Mouse (Mus musculus): Measurements from ENCODE around the gene Ttll5. TPM values are rescaled to one million over a fixed set of nuclear protein-coding genes. Genes with fewer than 3 reads are reported as not detected.
A peak's percentile ranks its signal among the peaks of the same experiment; 100 is the strongest.

Ttll5 gene
- total RNA-seq, 2 experiments from 2014 or later: 47.2 to 51.8 TPM

GRCm38 (mm10) chr12:85963699-85964098, 139.2 kb downstream of the Ttll5 start:
- DNase-seq (ENCODE audit: low spot score in 2 of 2): no peak

GRCm38 (mm10) chr12:85964436-85964835, 140.0 kb downstream of the Ttll5 start:
- no peak for DNase-seq (ENCODE audit: low spot score in 2 of 2)

GRCm38 (mm10) chr12:85967812-85968211, 143.4 kb downstream of the Ttll5 start:
- DNase-seq (ENCODE audit: low spot score in 2 of 2): no peak

- no peak for DNase-seq (ENCODE audit: low spot score in 2 of 2)
Observed at GRCm38 (mm10) chr12:85968409-85968808, 143.9 kb downstream of the Ttll5 start.

- DNase-seq (ENCODE audit: low spot score in 2 of 2): no peak
Observed at GRCm38 (mm10) chr12:85969571-85969970, 145.1 kb downstream of the Ttll5 start.

GRCm38 (mm10) chr12:85970191-85970590, 145.7 kb downstream of the Ttll5 start:
- DNase-seq (ENCODE audit: low spot score in 2 of 2): no peak

- no peak for DNase-seq (ENCODE audit: low spot score in 2 of 2)
Observed at GRCm38 (mm10) chr12:85970803-85971202, 146.3 kb downstream of the Ttll5 start.

GRCm38 (mm10) chr12:85971655-85972054, 147.2 kb downstream of the Ttll5 start:
- DNase-seq (ENCODE audit: low spot score in 2 of 2): no peak

GRCm38 (mm10) chr12:85973526-85973925, 149.1 kb downstream of the Ttll5 start:
- DNase-seq (ENCODE audit: low spot score in 2 of 2): no peak

GRCm38 (mm10) chr12:85974030-85974429, 149.6 kb downstream of the Ttll5 start:
- no peak for DNase-seq (ENCODE audit: low spot score in 2 of 2)

- DNase-seq (ENCODE audit: low spot score in 2 of 2): no peak
Observed at GRCm38 (mm10) chr12:85979996-85980395, 155.5 kb downstream of the Ttll5 start.

- DNase-seq (ENCODE audit: low spot score in 2 of 2): no peak
Observed at GRCm38 (mm10) chr12:85985524-85985923, 161.1 kb downstream of the Ttll5 start.

GRCm38 (mm10) chr12:85986024-85986423, 161.6 kb downstream of the Ttll5 start:
- no peak for DNase-seq (ENCODE audit: low spot score in 2 of 2)

GRCm38 (mm10) chr12:85986540-85987443, 162.3 kb downstream of the Ttll5 start:
- no peak for DNase-seq (ENCODE audit: low spot score in 2 of 2)

GRCm38 (mm10) chr12:85987444-85987889, 163.0 kb downstream of the Ttll5 start:
- no peak for DNase-seq (ENCODE audit: low spot score in 2 of 2)

GRCm38 (mm10) chr12:85988121-85988520, 163.7 kb downstream of the Ttll5 start:
- no peak for DNase-seq (ENCODE audit: low spot score in 2 of 2)

- DNase-seq (ENCODE audit: low spot score in 2 of 2): no peak
Observed at GRCm38 (mm10) chr12:85988818-85989377, 164.4 kb downstream of the Ttll5 start.

GRCm38 (mm10) chr12:85992013-85992837, 167.8 kb downstream of the Ttll5 start:
- peak in 1 of 2 experiments; percentile 29 for DNase-seq (ENCODE audit: low spot score in 2 of 2)

- DNase-seq (ENCODE audit: low spot score in 2 of 2): no peak
Observed at GRCm38 (mm10) chr12:85992838-85993234, 168.4 kb downstream of the Ttll5 start.

- DNase-seq (ENCODE audit: low spot score in 2 of 2): no peak
Observed at GRCm38 (mm10) chr12:85993790-85994360, 169.4 kb downstream of the Ttll5 start.

GRCm38 (mm10) chr12:86000641-86001073, 176.2 kb downstream of the Ttll5 start:
- DNase-seq (ENCODE audit: low spot score in 2 of 2): peak in 1 of 2 experiments; percentile 34

All from layer of hippocampus, adult 18-20 months (tissue).